Mouse (Mus musculus) lung, adult 2 months (tissue): Measurements from ENCODE around the gene Ptprd. TPM values are rescaled to one million over a fixed set of nuclear protein-coding genes. Genes with fewer than 3 reads are reported as not detected.

Source experiments
- DNase-seq: peaks from one replicate; pipeline ENCODE4 v3.0.0; 2022
- H3K4me1 ChIP-seq: fragments of 200-500 bp; 2 replicates; pipeline ENCODE4 v1.6.1; 2011; ENCODE audit warnings: low read length; ENCODE audit not compliant: control insufficient read depth, insufficient read depth
- H3K4me3 ChIP-seq: fragments of 200-500 bp; replicated peaks from 2 replicates; pipeline ENCODE3; 2011; ENCODE audit warnings: low read depth, mild to moderate bottlenecking, control low read depth, low read length; ENCODE audit errors: extremely low read depth
- CTCF ChIP-seq: fragments of 200-500 bp; IDR thresholded peaks from 2 replicates; pipeline ENCODE4 v1.5.1; 2011; ENCODE audit warnings: mild to moderate bottlenecking, low read length, control low read depth; ENCODE audit not compliant: insufficient read depth
- POLR2A ChIP-seq: fragments of 200-500 bp; IDR thresholded peaks from 2 replicates; pipeline ENCODE4 v1.6.1; 2011; ENCODE audit warnings: low read depth, mild to moderate bottlenecking, control low read depth, low read length, borderline replicate concordance; ENCODE audit errors: extremely low read depth
- WGBS: fragments of 180-500 bp; shearing (Covaris S2); methylation state at CpG from one replicate; pipeline ENCODE4 v1.1.7; 2018; 5-methylcytosine and 5-hydroxymethylcytosine counted together
- polyA plus RNA-seq: library from polyadenylated mRNA; depleted of rRNA; stranded (reverse); fragments of >200 nt; gene quantifications from 2 replicates; pipeline ENCODE4 v1.2.3, GENCODE M21; 2012

Gene Ptprd
- polyA plus RNA-seq, 1 experiment = 13.4 TPM

DNA sequence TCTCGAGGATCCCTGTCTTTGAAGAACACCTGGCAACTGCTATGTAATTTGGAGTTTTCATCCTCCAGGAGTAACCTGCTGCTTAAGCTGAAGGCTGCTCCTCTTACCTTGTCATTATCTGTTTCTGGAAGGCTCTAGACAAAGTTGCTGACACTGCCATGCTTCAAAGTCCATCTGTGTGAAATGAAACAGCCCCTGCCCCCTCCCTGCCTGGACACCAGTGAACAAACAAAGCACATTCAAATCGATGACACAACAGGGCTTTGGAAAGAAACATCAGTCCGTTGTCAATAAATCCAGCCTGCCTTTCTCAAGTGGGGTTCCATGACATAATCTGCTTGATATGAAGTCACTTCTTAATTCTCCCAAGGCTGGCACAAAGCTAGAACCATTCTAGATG is 1867.7 kb downstream of the Ptprd start:
- DNase-seq = no peak
- H3K4me1 ChIP-seq = no peaks in the 10 kb centered on the region
- no peak overlapping the region for H3K4me3 ChIP-seq
- WGBS = 61% methylated on average over 3 of the region's 3 CpGs
- TF ChIP-seq CTCF (no peak), POLR2A (no peak)

DNA sequence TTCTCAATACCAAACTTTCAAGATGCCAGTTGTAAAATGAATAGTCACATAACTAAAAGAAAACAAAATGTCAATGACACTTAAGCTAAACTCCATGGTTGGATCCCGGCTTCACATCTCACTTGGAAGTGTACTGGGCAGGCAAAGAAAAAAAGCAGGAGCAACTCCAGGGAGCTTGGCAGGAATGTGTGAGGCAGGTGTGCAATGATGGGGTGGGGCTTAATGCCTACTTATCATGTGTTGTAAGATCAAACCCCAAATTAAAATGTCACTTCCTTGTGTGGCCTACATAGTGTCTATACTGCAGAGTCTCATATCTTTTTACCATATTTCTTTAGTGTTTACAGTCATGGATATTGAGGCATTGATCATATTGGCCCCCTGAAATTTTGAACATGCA is 1873.8 kb downstream of the Ptprd start:
- no peak for DNase-seq
- Histone ChIP-seq H3K4me1 (no peaks in the 10 kb centered on the region), H3K4me3 (no peak overlapping the region)
- WGBS = 67% methylated on average over 1 of the region's 1 CpGs
- no peak for TF ChIP-seq CTCF
- TF ChIP-seq POLR2A = no peak

DNA sequence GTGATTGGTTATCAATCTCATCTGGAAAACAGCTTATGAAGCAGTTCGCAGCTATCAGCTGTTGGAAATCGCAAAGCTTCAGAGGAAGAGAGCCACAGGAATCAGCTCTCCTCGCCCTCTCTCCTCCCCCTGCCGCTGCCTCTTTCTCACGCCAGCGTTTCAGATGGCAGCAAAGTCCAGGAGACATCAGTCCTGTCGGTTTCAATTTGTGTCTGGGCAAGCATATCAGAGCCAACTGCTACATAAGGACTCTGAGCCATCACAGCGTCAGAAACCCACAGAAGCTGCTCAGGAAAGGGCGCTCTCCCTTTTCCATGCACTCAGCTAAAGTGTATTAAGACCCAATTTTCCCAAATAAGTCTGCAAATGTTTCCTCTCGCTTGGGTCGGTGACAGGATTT is 1884.4 kb downstream of the Ptprd start:
- 24% methylated on average over 11 of the region's 11 CpGs for WGBS
- Histone ChIP-seq H3K4me3 (peak overlapping the region; percentile 31), H3K4me1 (no peaks in the 10 kb centered on the region; the same call in 1 of the 2 replicates)
- no peak for TF ChIP-seq CTCF
- DNase-seq = no peak

DNA sequence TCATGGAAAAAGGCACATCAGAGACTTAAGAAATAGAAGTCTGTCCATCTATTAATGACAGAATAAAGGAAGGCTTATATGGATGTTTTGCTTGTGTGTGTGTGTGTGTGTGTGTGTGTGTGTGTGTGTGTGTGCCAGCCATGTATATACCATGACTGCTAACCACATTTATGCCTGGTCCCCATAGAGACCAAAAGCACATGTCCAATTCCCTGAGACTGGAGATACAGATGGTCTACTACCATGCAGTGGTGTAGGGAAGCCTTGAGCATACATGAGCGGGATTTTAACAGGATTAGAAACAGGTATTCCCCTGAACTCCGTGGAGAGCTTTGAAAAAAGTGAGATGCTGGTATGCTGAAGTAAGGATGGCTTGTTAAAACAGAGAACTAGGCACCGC is 1886.1 kb downstream of the Ptprd start:
- WGBS = 90% methylated on average over 3 of the region's 3 CpGs
- no peaks in the 10 kb centered on the region; the same call in 1 of the 2 replicates for H3K4me1 ChIP-seq
- TF ChIP-seq CTCF (no peak), POLR2A (no peak)

DNA sequence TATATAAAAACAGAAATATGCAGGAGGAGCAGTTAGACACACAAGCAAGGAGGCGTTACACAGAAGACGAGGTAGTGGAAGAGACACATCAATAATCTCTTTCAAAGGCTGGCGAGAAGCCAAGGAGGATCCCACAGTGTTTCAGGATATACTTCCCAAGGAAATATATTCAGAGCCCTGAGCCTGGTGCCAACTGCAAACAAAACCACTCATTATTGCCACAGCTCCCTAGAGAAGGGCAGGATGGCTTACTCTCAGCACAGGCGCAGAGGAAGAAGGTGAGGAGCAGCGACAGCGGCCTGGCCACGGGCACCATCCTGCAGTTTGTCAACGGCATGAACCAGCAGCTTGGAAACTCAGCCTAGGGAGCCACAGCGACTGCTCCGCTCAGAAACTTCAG is 1886.8 kb downstream of the Ptprd start:
- no peak for DNase-seq
- Histone ChIP-seq H3K4me1 (no peaks in the 10 kb centered on the region; the same call in 1 of the 2 replicates), H3K4me3 (no peak overlapping the region)
- TF ChIP-seq POLR2A = no peak
- TF ChIP-seq CTCF = no peak
- 50% methylated on average over 10 of the region's 10 CpGs for WGBS

More for the DNA sequence above, 1886.1 kb downstream of the Ptprd start:
- DNase-seq = no peak
- H3K4me3 ChIP-seq = no peak overlapping the region

DNA sequence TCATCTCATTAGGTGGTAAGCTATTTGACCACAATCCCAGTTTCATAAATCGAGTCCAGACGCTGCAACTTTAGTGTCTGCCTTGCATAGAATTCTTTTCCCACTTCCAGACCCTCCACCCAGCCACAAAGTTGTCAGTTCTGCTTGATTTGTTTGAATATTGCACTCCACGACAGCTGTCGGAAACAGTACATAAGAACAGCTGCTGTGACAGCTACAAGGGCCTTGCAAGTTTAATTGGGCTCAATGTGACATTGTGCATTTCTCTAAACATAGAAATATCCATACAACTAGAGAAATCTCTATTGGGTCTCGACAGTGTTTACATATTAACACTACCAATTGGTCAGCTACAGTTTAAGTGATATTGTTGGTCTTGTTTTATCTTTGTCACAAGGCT is 1887.3 kb downstream of the Ptprd start:
- 58% methylated on average over 5 of the region's 5 CpGs for WGBS
- H3K4me3 ChIP-seq = no peak overlapping the region
- no peak for DNase-seq
- H3K4me1 ChIP-seq = no peaks in the 10 kb centered on the region; the same call in 1 of the 2 replicates
- TF ChIP-seq CTCF (no peak), POLR2A (no peak)

DNA sequence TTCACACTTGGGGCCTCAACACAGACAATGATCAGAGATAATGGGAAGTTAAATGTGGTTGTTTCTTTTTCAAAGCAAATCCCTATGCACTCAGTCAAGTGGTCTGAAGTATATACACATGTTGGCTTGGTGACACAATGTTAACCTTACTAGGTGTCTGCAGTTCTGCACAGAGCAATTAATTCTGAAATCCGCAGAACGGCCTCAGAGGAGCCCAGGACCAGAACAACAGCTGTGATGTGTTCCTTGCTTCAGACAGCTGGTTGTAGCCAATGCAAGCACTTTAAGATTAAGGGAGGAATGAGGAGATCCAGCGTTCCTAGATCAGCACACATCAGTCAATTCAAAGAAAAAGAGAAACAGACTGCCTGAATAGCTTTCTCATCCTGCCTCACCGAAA is 1891.9 kb downstream of the Ptprd start:
- TF ChIP-seq CTCF = no peak
- TF ChIP-seq POLR2A = no peak
- DNase-seq = no peak
- WGBS = 58% methylated on average over 4 of the region's 4 CpGs
- H3K4me1 ChIP-seq = no peaks in the 10 kb centered on the region; the same call in 1 of the 2 replicates
- no peak overlapping the region for H3K4me3 ChIP-seq

DNA sequence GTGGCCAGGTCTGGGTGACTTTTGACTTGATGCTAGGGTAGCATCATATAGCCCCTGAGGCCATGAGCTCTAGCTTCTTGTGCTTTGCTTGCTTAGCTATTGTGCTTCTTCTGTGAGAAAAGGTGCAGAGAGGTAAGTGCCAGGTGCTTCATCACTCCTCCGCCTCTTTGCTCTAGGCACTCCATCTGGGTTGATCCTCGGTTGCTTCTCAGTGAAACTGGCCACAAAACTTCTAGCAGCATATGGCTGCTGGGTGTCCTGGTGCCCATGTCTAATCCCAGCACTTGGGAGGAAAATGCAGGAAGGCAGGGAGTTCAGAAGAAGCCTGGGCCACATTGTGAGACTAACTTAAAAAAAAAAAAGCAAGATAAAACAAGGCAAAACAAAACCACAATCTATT is 1895.8 kb downstream of the Ptprd start:
- Histone ChIP-seq H3K4me3 (no peak overlapping the region), H3K4me1 (no peaks in the 10 kb centered on the region)
- DNase-seq = no peak
- 88% methylated on average over 2 of the region's 2 CpGs for WGBS
- no peak for TF ChIP-seq POLR2A
- TF ChIP-seq CTCF = no peak

DNA sequence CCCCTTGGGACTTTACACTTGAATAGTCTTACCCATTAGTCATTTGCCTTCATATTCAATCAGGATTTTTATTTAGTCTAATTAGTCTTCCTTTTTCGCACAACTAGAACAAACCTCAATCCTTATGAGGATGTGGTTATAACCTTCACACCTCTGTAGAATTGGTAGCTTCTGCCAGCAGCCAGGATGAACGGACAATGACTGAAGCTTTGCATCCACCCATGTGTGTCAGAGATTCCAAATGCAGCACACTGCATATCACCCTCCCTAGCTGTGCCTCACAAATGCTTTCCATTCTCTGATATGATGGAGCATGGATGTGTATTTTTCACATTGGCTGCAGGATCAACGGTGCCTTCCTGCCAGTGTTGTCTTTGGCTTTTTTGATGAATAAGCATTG is 1898.0 kb downstream of the Ptprd start:
- DNase-seq = no peak
- WGBS = 66% methylated on average over 3 of the region's 3 CpGs
- no peak for TF ChIP-seq CTCF
- H3K4me3 ChIP-seq = no peak overlapping the region
- no peaks in the 10 kb centered on the region for H3K4me1 ChIP-seq

DNA sequence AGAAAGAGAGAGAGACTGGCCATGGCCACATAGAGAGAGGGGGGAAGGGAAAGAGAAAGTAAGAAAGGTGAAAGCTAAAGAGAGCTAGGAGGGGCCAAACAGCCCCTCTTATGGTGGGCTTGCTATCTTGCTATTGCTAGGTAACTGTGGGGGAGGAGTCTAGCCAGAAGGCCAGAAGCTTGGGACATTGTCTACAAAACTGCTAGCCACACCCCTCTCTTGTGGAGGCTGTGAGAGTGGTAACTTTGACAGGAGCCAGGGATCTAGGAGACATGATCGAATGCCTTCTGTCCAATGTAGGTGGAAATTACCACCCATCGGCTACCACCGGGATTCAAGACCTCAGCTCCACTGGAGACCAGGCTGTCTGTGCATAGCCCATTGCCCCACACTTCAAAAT is 1899.2 kb downstream of the Ptprd start:
- WGBS = 88% methylated on average over 3 of the region's 3 CpGs
- no peak overlapping the region for H3K4me3 ChIP-seq
- DNase-seq = no peak
- TF ChIP-seq POLR2A = no peak
- H3K4me1 ChIP-seq = no peaks in the 10 kb centered on the region

DNA sequence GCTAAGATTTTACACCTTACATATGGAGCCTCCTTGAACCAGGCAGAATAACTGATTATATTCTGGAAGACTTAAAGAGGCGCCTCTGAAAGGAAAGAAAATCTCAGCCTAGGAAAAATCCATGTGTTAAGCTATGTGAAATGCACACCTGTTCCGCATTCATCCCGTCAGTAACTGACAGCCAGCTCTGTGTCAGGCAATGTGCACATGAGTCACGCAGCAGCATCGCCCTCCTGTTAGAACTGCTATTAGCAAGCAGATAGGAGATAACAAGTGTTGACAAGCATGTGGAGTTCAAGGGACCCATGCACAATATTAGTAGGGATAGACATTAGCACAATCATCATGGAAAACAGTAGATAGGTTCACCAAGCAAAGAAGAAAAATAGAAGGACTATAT is 1905.8 kb downstream of the Ptprd start:
- TF ChIP-seq CTCF = no peak
- no peak for TF ChIP-seq POLR2A
- WGBS = 93% methylated on average over 5 of the region's 5 CpGs
- no peaks in the 10 kb centered on the region for H3K4me1 ChIP-seq

More for the DNA sequence above, 1905.8 kb downstream of the Ptprd start:
- no peak overlapping the region for H3K4me3 ChIP-seq
- no peak for DNase-seq
